Mouse (Mus musculus) CD4-positive, CD25-positive, alpha-beta regulatory T cell, adult 9 weeks (primary cell): Measurements from ENCODE around the gene Rgs21. TPM values are rescaled to one million over a fixed set of nuclear protein-coding genes. Genes with fewer than 3 reads are reported as not detected.

Source experiments
- polyA plus RNA-seq: library from polyadenylated mRNA; unstranded; fragments of 100-300 nt; shearing (Covaris generic); gene quantifications from one replicate; pipeline ENCODE4 v1.2.1, GENCODE M21; 2017

Gene Rgs21
- polyA plus RNA-seq: not detected

GRCm38 (mm10) chr1:144567567-144567966, at the start of gene Rgs21:
TSS of gene Rgs21 (minus strand) at chr1:144567667.

Other genes starting within 250 kb of the Rgs21 start
- gene Rgs18, start 207.8 kb upstream of the Rgs21 start, polyA plus RNA-seq: 0.14 TPM